Mouse (Mus musculus): ENCODE results near the gene Klhl29.

DNA sequence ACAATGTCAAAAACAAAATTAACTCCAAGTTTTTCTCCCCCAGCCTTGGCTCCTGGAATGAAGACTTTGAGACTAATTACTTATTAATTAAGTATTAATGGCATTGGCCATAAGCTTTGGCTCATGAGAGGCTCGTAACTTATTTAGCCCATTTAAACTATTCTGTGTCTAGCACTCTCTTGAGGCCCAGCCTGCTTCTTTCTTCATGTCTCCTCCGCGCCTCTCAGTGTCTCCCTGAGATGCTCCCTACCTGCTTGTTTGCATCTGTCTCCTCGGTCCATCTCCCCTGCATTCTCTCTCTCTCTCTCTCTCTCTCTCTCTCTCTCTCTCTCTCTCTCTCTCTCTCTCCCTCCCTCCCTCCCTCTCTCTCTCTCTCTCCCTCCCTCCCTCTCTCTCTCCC is 294.0 kb downstream of the Klhl29 start:
- TF ChIP-seq HCFC1 (IDR thresholded peaks at IDR 0.05; ENCODE audit: borderline replicate concordance, insufficient read depth, low read length): no peak
- no peak for TF ChIP-seq ZC3H11A (IDR thresholded peaks at IDR 0.05; ENCODE audit: borderline replicate concordance, low read depth, low read length)
- no peak for TF ChIP-seq MAFK (IDR thresholded peaks at IDR 0.05; ENCODE audit: insufficient read depth, low read depth, low read length)
- TF ChIP-seq CHD2 (IDR thresholded peaks at IDR 0.05; ENCODE audit: low read depth, low read length): no peak
- no peak for TF ChIP-seq ZNF384 (IDR thresholded peaks at IDR 0.05; ENCODE audit: low read depth, low read length)

Data from ES-E14 (cell line).